Mouse (Mus musculus): ENCODE data around the gene Atp2c2. TPM values are rescaled to one million over a fixed set of nuclear protein-coding genes. Genes with fewer than 3 reads are reported as not detected.

Atp2c2 gene
- polyA plus RNA-seq, 1 experiment from 2014 or later = 0.51 TPM

- DNase-seq (ENCODE audit: low spot score) (no peak), ATAC-seq (replicated peaks; ENCODE audit: low FRiP score) (no peak)
- Histone ChIP-seq H3K27ac (ENCODE audit: low read depth, low read length) (no peak overlapping the region), H3K9ac (ENCODE audit: low read depth, low read length) (no peak overlapping the region), H3K9me3 (ENCODE audit: control insufficient read depth, low read length) (no peaks in the 10 kb centered on the region), H3K27me3 (replicated peaks; ENCODE audit: control insufficient read depth, insufficient read depth, low read length) (peaks cover 2% of the 10 kb centered on the region), H3K4me3 (ENCODE audit: low read depth, low read length) (no peak overlapping the region), H3K4me2 (no peak overlapping the region), H3K36me3 (ENCODE audit: control insufficient read depth, insufficient read depth, low read length) (no peaks in the 10 kb centered on the region), H3K4me1 (replicated peaks; ENCODE audit: control insufficient read depth, insufficient read depth, low read length) (no peaks in the 10 kb centered on the region)
- 71% methylated on average over 11 of the region's 11 CpGs for WGBS
Observed at GRCm38 (mm10) chr8:119709703-119710093, 9.9 kb downstream of the Atp2c2 start.

GRCm38 (mm10) chr8:119712226-119712625, 12.4 kb downstream of the Atp2c2 start:
- no peaks in the 10 kb centered on the region; the same call in 1 of the 2 replicates for H3K27me3 ChIP-seq (replicated peaks; ENCODE audit: control insufficient read depth, insufficient read depth, low read length)
- 60% methylated on average over 6 of the region's 6 CpGs for WGBS
- ATAC-seq (replicated peaks; ENCODE audit: low FRiP score) = no peak

GRCm38 (mm10) chr8:119713421-119713820, 13.6 kb downstream of the Atp2c2 start:
- DNase-seq (ENCODE audit: low spot score) (no peak), ATAC-seq (replicated peaks; ENCODE audit: low FRiP score) (no peak)
- no peak overlapping the region for H3K4me2 ChIP-seq
- no peak overlapping the region for H3K27ac ChIP-seq (ENCODE audit: low read depth, low read length)
- no peaks in the 10 kb centered on the region for H3K36me3 ChIP-seq (ENCODE audit: control insufficient read depth, insufficient read depth, low read length)
- H3K4me1 ChIP-seq (replicated peaks; ENCODE audit: control insufficient read depth, insufficient read depth, low read length) = peaks cover 2% of the 10 kb centered on the region; the same call in 1 of the 2 replicates
- no peaks in the 10 kb centered on the region for H3K9me3 ChIP-seq (ENCODE audit: control insufficient read depth, low read length)
- no peak overlapping the region for H3K4me3 ChIP-seq (ENCODE audit: low read depth, low read length)
- no peaks in the 10 kb centered on the region; the same call in 1 of the 2 replicates for H3K27me3 ChIP-seq (replicated peaks; ENCODE audit: control insufficient read depth, insufficient read depth, low read length)
- no peak overlapping the region for H3K9ac ChIP-seq (ENCODE audit: low read depth, low read length)
- WGBS = 78% methylated on average over 5 of the region's 5 CpGs

More at GRCm38 (mm10) chr8:119712226-119712625, 12.4 kb downstream of the Atp2c2 start:
- no peak for DNase-seq (ENCODE audit: low spot score)
- H3K4me3 ChIP-seq (ENCODE audit: low read depth, low read length) = no peak overlapping the region
- H3K27ac ChIP-seq (ENCODE audit: low read depth, low read length) = no peak overlapping the region
- no peaks in the 10 kb centered on the region for H3K9me3 ChIP-seq (ENCODE audit: control insufficient read depth, low read length)
- H3K4me2 ChIP-seq = no peak overlapping the region
- no peaks in the 10 kb centered on the region for H3K36me3 ChIP-seq (ENCODE audit: control insufficient read depth, insufficient read depth, low read length)
- H3K4me1 ChIP-seq (replicated peaks; ENCODE audit: control insufficient read depth, insufficient read depth, low read length) = peaks cover under 1% of the 10 kb centered on the region; the same call in 1 of the 2 replicates
- no peak overlapping the region for H3K9ac ChIP-seq (ENCODE audit: low read depth, low read length)

GRCm38 (mm10) chr8:119715221-119715620, 15.4 kb downstream of the Atp2c2 start:
- peaks cover 2% of the 10 kb centered on the region; the same call in 1 of the 2 replicates for H3K4me1 ChIP-seq (replicated peaks; ENCODE audit: control insufficient read depth, insufficient read depth, low read length)
- H3K4me2 ChIP-seq = no peak overlapping the region
- no peak for ATAC-seq (replicated peaks; ENCODE audit: low FRiP score)
- H3K9ac ChIP-seq (ENCODE audit: low read depth, low read length) = no peak overlapping the region
- no peak for DNase-seq (ENCODE audit: low spot score)
- H3K27me3 ChIP-seq (replicated peaks; ENCODE audit: control insufficient read depth, insufficient read depth, low read length) = no peaks in the 10 kb centered on the region; the same call in none of the 2 replicates
- 53% methylated on average over 12 of the region's 12 CpGs for WGBS
- H3K9me3 ChIP-seq (ENCODE audit: control insufficient read depth, low read length) = no peaks in the 10 kb centered on the region
- H3K27ac ChIP-seq (ENCODE audit: low read depth, low read length) = no peak overlapping the region
- no peak overlapping the region for H3K4me3 ChIP-seq (ENCODE audit: low read depth, low read length)
- no peaks in the 10 kb centered on the region for H3K36me3 ChIP-seq (ENCODE audit: control insufficient read depth, insufficient read depth, low read length)

DNA sequence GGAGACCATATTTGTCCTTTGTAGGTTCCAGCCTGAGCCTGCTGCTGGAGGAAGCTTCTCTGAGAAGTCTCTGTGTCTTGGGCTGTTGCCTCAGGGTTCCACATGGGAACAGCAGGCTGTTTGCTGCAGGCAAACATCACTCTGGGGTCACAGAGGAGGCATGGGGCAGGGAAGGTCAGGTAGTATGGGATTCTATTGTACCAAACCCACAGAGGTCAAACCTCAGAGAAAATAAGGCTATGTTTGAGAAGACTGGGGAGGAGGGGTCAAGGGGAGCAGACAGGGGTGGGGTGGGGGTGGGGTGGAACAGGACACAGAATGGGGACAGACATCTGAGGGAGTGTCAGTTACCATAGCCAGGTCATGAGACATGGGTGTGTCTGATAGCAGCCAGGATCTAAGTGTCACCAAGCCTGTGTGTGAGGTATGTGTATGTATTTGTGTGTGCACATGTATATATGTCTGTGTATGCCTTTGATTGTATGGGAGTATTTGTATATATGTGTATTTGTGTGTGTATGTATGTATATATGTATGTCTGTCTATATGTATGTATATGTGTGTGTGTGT, 17.0 kb downstream of the Atp2c2 start:
- Histone ChIP-seq H3K27me3 (replicated peaks; ENCODE audit: control insufficient read depth, insufficient read depth, low read length) (no peaks in the 10 kb centered on the region; the same call in none of the 2 replicates), H3K27ac (ENCODE audit: low read depth, low read length) (no peak overlapping the region), H3K4me2 (no peak overlapping the region), H3K4me3 (ENCODE audit: low read depth, low read length) (no peak overlapping the region), H3K36me3 (ENCODE audit: control insufficient read depth, insufficient read depth, low read length) (no peaks in the 10 kb centered on the region), H3K9me3 (ENCODE audit: control insufficient read depth, low read length) (no peaks in the 10 kb centered on the region), H3K4me1 (replicated peaks; ENCODE audit: control insufficient read depth, insufficient read depth, low read length) (peaks cover 2% of the 10 kb centered on the region; the same call in 1 of the 2 replicates), H3K9ac (ENCODE audit: low read depth, low read length) (no peak overlapping the region)
- DNase-seq (ENCODE audit: low spot score) (no peak), ATAC-seq (replicated peaks; ENCODE audit: low FRiP score) (no peak)

DNA sequence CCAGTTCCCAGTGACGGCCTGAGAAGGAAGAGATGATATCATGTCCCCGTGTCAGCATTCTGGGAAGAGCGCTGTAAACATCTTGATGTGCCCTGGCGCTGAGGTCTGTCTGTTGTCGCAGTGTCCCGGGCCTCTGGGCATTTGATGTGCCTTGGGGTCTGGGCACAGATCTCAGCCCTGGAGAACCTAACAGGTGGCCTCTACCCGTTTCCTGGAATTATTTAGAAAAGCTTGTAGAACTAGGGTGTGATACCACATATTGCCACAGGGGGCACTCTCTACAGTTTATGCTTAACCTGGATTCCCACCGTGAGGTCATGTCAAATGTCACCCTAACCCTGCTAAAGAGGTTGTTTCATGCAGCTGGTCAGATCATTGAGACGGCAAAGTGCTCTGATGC, 18.0 kb downstream of the Atp2c2 start:
- Histone ChIP-seq H3K4me1 (replicated peaks; ENCODE audit: control insufficient read depth, insufficient read depth, low read length) (peaks cover 2% of the 10 kb centered on the region; the same call in 1 of the 2 replicates), H3K27ac (ENCODE audit: low read depth, low read length) (no peak overlapping the region), H3K9ac (ENCODE audit: low read depth, low read length) (no peak overlapping the region), H3K4me2 (no peak overlapping the region), H3K36me3 (ENCODE audit: control insufficient read depth, insufficient read depth, low read length) (no peaks in the 10 kb centered on the region), H3K27me3 (replicated peaks; ENCODE audit: control insufficient read depth, insufficient read depth, low read length) (no peaks in the 10 kb centered on the region; the same call in none of the 2 replicates), H3K9me3 (ENCODE audit: control insufficient read depth, low read length) (no peaks in the 10 kb centered on the region), H3K4me3 (ENCODE audit: low read depth, low read length) (no peak overlapping the region)
- ATAC-seq (replicated peaks; ENCODE audit: low FRiP score) (no peak), DNase-seq (ENCODE audit: low spot score) (no peak)
- 53% methylated on average over 9 of the region's 9 CpGs for WGBS

DNA sequence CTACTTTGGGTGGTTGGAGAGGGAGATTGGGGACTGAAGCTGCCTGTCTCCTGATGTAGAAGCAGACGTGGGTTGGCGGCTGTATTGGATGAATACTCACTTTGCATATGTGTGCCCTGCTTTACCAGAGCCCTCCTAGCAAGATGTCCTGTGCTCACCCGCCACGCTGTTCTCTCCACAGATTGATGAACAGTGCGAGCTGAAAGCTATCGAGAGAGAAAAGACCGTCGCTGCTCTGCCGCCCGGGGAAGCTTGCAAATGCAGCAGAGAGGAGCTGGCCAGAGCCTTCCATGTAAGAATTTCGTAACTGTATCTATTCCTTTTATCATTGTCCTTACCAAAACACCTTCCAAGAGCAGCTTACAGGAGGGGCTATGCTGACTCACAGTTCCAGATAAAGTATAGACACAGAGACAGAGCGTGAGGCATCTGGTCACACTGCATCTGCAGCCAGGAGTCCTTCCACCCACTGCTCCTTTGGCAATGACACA, 19.2 kb downstream of the Atp2c2 start:
- ATAC-seq (replicated peaks; ENCODE audit: low FRiP score) (no peak), DNase-seq (ENCODE audit: low spot score) (no peak)
- H3K4me3 ChIP-seq (ENCODE audit: low read depth, low read length) = no peak overlapping the region
- H3K9ac ChIP-seq (ENCODE audit: low read depth, low read length) = no peak overlapping the region
- 68% methylated on average over 12 of the region's 12 CpGs for WGBS
- H3K4me2 ChIP-seq = no peak overlapping the region
- peaks cover 2% of the 10 kb centered on the region; the same call in 1 of the 2 replicates for H3K4me1 ChIP-seq (replicated peaks; ENCODE audit: control insufficient read depth, insufficient read depth, low read length)
- H3K9me3 ChIP-seq (ENCODE audit: control insufficient read depth, low read length) = no peaks in the 10 kb centered on the region
- no peaks in the 10 kb centered on the region for H3K36me3 ChIP-seq (ENCODE audit: control insufficient read depth, insufficient read depth, low read length)
- peaks cover 5% of the 10 kb centered on the region for H3K27me3 ChIP-seq (replicated peaks; ENCODE audit: control insufficient read depth, insufficient read depth, low read length)
- H3K27ac ChIP-seq (ENCODE audit: low read depth, low read length) = no peak overlapping the region

- H3K4me2 ChIP-seq = no peak overlapping the region
- 48% methylated on average over 6 of the region's 6 CpGs for WGBS
- H3K9me3 ChIP-seq (ENCODE audit: control insufficient read depth, low read length) = no peaks in the 10 kb centered on the region
- no peak overlapping the region for H3K4me3 ChIP-seq (ENCODE audit: low read depth, low read length)
- no peaks in the 10 kb centered on the region for H3K36me3 ChIP-seq (ENCODE audit: control insufficient read depth, insufficient read depth, low read length)
- ATAC-seq (replicated peaks; ENCODE audit: low FRiP score) = no peak
- peaks cover 5% of the 10 kb centered on the region; the same call in 1 of the 2 replicates for H3K27me3 ChIP-seq (replicated peaks; ENCODE audit: control insufficient read depth, insufficient read depth, low read length)
- H3K9ac ChIP-seq (ENCODE audit: low read depth, low read length) = no peak overlapping the region
- no peak for DNase-seq (ENCODE audit: low spot score)
- H3K4me1 ChIP-seq (replicated peaks; ENCODE audit: control insufficient read depth, insufficient read depth, low read length) = peaks cover under 1% of the 10 kb centered on the region; the same call in 1 of the 2 replicates
- H3K27ac ChIP-seq (ENCODE audit: low read depth, low read length) = no peak overlapping the region
Observed at GRCm38 (mm10) chr8:119722348-119722747, 22.5 kb downstream of the Atp2c2 start.

GRCm38 (mm10) chr8:119723676-119724075, 23.9 kb downstream of the Atp2c2 start:
- no peak overlapping the region for H3K4me2 ChIP-seq
- WGBS = 57% methylated on average over 4 of the region's 4 CpGs
- no peaks in the 10 kb centered on the region; the same call in 1 of the 2 replicates for H3K4me1 ChIP-seq (replicated peaks; ENCODE audit: control insufficient read depth, insufficient read depth, low read length)
- no peak overlapping the region for H3K4me3 ChIP-seq (ENCODE audit: low read depth, low read length)
- no peak for DNase-seq (ENCODE audit: low spot score)
- H3K27me3 ChIP-seq (replicated peaks; ENCODE audit: control insufficient read depth, insufficient read depth, low read length) = peaks cover 5% of the 10 kb centered on the region; the same call in 1 of the 2 replicates
- no peak overlapping the region for H3K27ac ChIP-seq (ENCODE audit: low read depth, low read length)
- no peak for ATAC-seq (replicated peaks; ENCODE audit: low FRiP score)
- no peaks in the 10 kb centered on the region for H3K9me3 ChIP-seq (ENCODE audit: control insufficient read depth, low read length)
- no peak overlapping the region for H3K9ac ChIP-seq (ENCODE audit: low read depth, low read length)
- no peaks in the 10 kb centered on the region for H3K36me3 ChIP-seq (ENCODE audit: control insufficient read depth, insufficient read depth, low read length)

All from liver, embryonic 11.5 days (tissue).